Mouse (Mus musculus) adrenal gland (tissue): ENCODE data around the gene Cav3.

ENCODE experiments used
- intact Hi-C: fragments of 180-260 bp; cut with DNase I; formaldehyde crosslinking; loops from one replicate; pipeline ENCODE4 v1.15.1; 2025
- long read RNA-seq, 2 experiments: library from polyadenylated mRNA; unstranded; transcript quantifications; one replicate each; pipeline ENCODE4 v2.0.0; 2020; ENCODE audit warnings: borderline replicate concordance in 1 of 2; ENCODE audit not compliant: insufficient replicate concordance in 1 of 2

Gene Cav3
- long read RNA-seq, experiment 1: 0 reads
- long read RNA-seq, experiment 2: 0 reads

- intact Hi-C loops: no loop called here
These were observed at the start of gene Cav3 for GRCm38 (mm10) chr6:112459341-112459749. Cav3 (plus strand) TSS chr6:112459505.

GRCm38 (mm10) chr6:112419333-112419732 is 40.0 kb upstream of the Cav3 start:
- intact Hi-C loops: no loop called here

- intact Hi-C loops: no loop called here
These were observed 38.4 kb upstream of the Cav3 start for GRCm38 (mm10) chr6:112420883-112421282.

- intact Hi-C loops: no loop called here
These were observed 35.4 kb upstream of the Cav3 start for GRCm38 (mm10) chr6:112423746-112424501.

GRCm38 (mm10) chr6:112426018-112426732 is 33.1 kb upstream of the Cav3 start:
- intact Hi-C loops: no loop called here

GRCm38 (mm10) chr6:112445675-112446074 is 13.6 kb upstream of the Cav3 start:
- intact Hi-C loops: no loop called here

GRCm38 (mm10) chr6:112461459-112461858 is 2.2 kb downstream of the Cav3 start:
- intact Hi-C loops: no loop called here

- intact Hi-C loops: no loop called here
These were observed 4.0 kb downstream of the Cav3 start for GRCm38 (mm10) chr6:112463331-112463730.

- intact Hi-C loops: no loop called here
These were observed 6.1 kb downstream of the Cav3 start for GRCm38 (mm10) chr6:112465441-112465840.

- intact Hi-C loops: no loop called here
These were observed 6.7 kb downstream of the Cav3 start for GRCm38 (mm10) chr6:112466001-112466400.

GRCm38 (mm10) chr6:112471644-112472043 is 12.3 kb downstream of the Cav3 start:
- intact Hi-C loops: no loop called here

GRCm38 (mm10) chr6:112479861-112480260 is 20.6 kb downstream of the Cav3 start:
- intact Hi-C loops: loop anchor here (2.0 to 5.0 kb wide), 2 partner anchors 71 to 273 kb away; no protein-coding TSS in a partner anchor

- intact Hi-C loops: no loop called here
These were observed 25.0 kb downstream of the Cav3 start for GRCm38 (mm10) chr6:112484316-112484715.

- intact Hi-C loops: no loop called here
These were observed 28.7 kb downstream of the Cav3 start for GRCm38 (mm10) chr6:112487993-112488392.

GRCm38 (mm10) chr6:112488821-112489180 is 29.5 kb downstream of the Cav3 start:
- intact Hi-C loops: no loop called here

GRCm38 (mm10) chr6:112489181-112489909 is 30.0 kb downstream of the Cav3 start:
- intact Hi-C loops: no loop called here

- intact Hi-C loops: loop anchor here (5.0 kb wide), 1 partner anchor 207 kb away; the partner anchor contains the start of gene Rad18
These were observed 30.7 kb downstream of the Cav3 start, which contains the start of gene Oxtr for GRCm38 (mm10) chr6:112489910-112490559. Oxtr (minus strand) TSS chr6:112489943.

- intact Hi-C loops: loop anchor here (5.0 kb wide), 1 partner anchor 207 kb away; the partner anchor contains the start of gene Rad18
These were observed 31.4 kb downstream of the Cav3 start for GRCm38 (mm10) chr6:112490625-112491242.

- intact Hi-C loops: loop anchor here (5.0 kb wide), 1 partner anchor 206 kb away; the partner anchor contains the start of gene Rad18
These were observed 32.2 kb downstream of the Cav3 start for GRCm38 (mm10) chr6:112491521-112491920.

- intact Hi-C loops: loop anchor here (5.0 kb wide), 1 partner anchor 205 kb away; the partner anchor contains the start of gene Rad18
These were observed 33.4 kb downstream of the Cav3 start for GRCm38 (mm10) chr6:112492656-112493055.
